Mouse (Mus musculus) MN1 (cell line): ENCODE results near the gene Atoh7.
A peak's percentile ranks its signal among the peaks of the same experiment; 100 is the strongest.

Experiments used
- DNase-seq: peaks from one replicate; pipeline ENCODE4 v3.0.0-alpha.2; 2016; ENCODE audit warnings: low spot score

Gene Atoh7

DNA sequence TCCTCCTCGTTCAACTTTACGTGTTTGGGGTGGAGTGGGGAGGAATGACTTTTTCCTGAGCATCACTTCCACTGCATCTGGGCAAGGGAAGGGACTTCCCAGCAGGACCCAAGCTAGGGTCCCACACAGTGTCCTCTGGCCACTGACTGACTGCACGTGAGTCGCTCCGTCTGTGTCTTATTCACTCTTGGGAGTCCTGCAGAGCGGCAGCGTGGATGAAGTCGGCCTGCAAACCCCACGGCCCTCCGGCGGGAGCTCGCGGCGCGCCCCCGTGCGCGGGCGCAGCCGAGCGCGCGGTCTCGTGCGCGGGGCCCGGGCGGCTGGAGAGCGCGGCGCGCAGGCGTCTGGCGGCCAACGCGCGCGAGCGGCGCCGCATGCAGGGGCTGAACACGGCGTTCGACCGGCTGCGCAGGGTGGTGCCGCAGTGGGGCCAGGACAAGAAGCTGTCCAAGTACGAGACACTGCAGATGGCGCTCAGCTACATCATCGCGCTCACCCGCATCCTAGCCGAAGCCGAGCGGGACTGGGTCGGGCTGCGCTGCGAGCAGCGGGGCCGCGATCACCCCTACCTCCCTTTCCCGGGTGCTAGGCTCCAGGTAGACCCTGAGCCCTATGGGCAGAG is 601 bp downstream of the Atoh7 start:
- DNase-seq = no peak

DNA sequence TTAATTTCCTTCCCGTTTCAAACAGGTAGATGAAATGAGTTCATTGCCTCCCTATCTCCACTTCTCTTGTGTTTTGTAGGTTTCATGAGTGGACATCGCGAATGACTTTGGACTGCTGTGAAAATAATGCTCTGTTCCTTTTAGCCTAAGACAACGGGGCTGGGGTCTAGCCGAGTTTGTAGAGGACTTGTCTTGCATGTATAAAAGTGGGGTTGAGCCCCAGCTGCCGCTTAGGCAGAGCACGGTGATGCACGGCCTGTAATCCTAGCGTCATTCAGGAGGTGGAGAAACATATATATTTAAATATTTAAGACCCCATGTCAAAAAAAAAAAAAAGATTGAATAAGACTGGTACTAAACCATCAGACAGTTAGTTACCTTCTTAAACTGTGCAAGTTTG is 1.2 kb downstream of the Atoh7 start:
- no peak for DNase-seq

DNA sequence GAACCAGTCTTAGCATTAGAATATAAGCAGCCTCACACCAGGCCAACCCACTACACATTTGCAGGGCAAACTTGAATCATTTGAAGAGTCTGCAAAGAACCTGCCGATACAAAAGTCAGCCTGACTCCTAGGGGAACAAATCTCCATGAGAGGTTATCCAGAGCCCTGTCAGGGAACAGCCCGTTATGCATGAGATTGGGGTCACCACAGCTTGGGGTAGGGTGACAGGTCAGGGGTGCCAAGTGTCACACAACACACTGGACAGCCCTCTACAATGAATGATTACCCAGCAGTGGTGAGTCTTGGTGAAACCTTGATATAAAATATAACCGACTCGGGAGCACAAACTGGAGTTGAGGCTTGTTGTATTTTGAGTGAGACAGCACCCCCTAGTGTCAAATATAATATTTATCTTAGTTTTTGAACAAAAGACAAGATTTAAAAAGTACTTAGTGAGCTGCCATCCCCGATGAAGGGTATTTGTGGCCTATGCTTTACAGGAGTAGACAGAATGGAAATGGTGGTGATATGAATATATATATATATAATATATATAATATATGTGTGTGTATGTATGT is 13.7 kb downstream of the Atoh7 start:
- DNase-seq = peak; percentile 62

DNA sequence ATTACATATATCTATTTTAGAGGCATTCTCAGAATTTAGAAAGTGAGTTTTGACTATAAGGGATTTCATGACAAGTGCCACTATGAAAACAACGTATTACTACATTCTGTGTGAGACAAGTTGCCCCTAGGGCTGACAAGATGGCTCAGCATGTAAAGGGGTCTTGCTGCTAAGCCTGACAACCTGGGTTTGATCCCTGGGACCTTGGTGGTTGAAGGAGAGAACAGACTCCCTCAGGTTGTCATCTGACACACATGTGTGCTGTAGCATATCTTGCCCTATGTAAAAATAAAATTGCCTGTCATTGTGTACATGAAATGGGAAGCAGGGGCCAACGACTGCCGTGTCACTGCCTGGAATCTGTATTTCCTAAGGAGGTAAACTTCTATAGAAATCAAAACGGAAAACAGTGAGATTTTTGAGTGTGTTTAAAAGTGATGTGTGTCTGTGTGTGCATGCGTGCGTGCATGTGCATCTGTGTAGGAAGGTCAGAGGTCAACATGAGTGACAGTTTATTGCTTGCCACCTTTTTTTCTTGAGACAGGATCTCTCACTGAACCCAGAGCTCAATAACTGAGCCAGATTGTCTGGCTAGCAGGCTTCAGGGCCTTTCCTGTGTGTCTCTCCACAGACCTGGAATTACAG is 14.4 kb downstream of the Atoh7 start:
- no peak for DNase-seq

DNA sequence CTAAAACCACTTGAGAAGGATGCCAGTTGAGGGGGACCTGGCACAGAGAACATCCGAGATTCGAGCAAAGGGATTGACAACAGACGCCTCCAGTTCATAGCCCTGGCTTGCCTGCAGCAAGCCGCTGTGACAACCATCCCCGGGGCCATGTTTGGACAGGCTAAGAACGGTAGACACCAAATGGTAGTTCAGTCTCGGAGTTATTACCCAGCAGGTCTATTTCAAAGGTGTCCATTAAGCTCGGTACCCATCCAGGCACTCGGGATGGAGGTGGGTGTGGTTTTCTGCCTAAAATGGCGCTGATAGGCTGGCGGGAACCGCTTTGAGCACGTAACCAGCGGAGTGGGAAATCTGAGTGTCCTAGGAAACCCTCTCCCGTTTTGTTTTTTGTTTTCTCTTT is 16.4 kb downstream of the Atoh7 start:
- no peak for DNase-seq

DNA sequence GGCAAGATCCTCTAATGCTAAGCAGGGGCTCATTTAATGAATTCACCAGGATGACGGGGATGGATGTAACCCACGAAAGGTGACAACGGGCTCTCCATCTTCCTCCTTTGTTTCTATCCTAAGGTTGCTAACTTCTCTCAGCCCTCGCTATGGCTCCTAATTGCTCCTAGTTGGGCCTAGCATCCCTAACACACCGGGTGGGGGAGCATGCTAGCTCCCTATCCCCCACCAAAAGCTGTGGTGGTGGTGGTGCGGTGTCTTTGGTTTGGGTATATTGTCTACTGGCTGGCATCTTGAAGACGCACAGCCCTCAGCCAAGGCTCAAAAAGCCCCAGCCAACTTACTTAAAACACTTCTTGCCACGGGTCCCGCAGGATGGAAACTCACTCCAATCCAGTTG is 16.9 kb downstream of the Atoh7 start:
- no peak for DNase-seq

DNA sequence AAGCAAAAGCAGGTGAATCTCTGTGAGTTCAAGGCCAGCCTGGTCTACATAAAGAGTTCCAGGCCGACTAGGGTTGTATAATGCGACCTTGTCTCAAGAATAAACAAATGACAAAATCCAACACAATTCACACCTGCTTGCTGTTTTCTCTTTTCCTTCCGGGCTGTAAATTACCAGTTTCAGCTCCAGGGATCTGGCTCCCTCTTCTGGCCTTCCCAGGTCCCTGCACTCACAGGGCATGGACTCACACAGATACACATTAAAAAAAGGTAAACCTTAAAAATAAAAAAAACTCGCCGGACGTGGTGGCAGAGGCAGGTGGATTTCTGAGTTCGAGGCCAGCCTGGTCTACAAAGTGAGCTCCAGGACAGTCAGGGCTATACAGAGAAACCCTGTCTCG is 18.1 kb downstream of the Atoh7 start:
- DNase-seq = no peak

DNA sequence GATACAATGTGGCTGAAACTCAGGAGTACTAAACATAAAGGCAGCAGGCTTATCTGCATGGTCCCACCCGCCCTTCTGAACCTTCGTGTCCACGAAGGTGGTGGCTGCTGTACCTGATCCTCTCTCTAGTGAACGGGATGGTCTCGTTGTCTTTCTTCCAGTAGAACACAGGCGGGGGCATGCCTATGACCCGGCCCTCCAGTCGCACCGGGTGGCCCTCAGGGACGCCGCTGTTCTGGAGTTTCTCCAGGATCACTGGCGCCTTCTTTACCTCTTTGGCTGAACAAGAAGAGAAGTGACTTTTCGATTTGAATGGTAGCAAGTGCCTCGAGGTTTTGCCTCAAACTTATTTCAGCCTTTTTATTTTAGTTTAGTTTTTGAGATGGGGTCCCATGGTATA is 20.5 kb downstream of the Atoh7 start:
- no peak for DNase-seq

DNA sequence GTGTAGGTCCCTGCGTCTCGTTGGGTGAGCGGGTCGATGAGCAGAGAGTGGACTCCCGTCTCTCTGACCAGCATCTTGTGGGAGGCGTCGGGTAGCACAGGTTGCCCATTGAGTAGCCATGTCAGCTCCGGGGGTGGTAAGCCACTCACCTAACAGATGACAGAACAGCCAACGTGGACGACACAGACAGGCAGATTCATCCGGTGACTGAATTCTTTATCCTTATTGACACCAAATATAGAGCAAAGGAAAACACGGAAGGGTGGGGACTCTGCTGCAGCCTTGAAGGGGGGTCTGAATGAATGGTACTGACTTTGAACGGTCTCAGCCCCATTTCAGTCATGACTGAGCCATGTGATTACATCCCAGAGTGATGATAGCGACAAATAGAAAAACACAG is 22.5 kb downstream of the Atoh7 start:
- no peak for DNase-seq

DNA sequence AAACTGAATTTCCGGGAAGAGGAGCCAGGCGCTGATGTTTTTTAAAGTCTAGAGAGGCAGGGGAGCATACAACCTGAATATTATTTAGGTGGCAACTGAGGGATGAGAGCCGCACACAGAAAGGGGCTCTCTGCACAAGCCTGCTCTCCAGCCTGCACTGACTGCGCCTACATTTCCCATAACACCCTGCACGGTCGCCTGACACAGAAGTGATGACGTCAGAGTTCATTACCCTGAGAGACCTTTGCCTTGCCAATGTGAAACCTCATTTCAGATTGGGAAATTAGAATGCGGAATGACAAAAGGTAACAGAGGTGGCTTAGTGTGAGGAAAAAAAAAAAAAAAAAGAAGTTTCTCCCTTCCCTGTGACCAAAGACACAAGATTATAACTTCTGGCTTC is 23.1 kb downstream of the Atoh7 start:
- no peak for DNase-seq

DNA sequence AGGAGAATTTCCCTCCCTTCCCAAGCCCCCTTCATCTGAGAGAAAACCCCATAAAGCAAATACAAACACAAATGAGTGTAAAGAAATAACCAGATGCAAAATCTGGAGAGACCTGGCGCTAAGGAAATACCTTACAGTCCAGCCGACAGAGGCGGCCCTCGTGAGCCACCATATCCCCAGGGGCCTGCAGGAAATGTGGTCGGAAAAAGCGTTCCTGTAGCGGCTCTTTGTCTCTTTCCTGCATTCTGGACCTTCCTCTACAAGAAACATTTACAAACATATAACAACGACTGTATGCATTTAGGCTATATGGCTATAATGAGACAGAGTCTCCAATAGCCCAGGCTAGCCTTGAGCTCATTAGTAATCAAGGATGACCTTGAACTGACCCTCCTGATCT is 23.7 kb downstream of the Atoh7 start:
- no peak for DNase-seq

DNA sequence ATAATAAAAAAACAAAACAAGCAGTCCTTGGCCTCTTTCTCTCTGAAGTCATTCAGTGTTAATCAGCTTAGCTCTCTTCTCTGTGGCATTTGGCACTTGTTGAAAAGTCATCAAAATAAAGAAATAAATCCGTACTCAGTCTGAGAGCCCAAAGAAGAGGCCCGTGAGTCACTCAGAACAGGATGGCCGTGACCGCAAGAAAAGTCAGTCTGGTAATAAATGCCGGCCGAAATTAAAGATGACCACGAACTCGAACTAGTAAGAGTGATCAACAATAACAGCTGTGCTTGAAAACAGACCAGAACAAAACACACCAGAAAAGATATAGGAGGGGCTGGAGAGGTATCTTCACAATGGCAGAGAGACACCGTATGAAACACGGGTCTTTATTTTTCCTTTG is 24.6 kb downstream of the Atoh7 start:
- no peak for DNase-seq

DNA sequence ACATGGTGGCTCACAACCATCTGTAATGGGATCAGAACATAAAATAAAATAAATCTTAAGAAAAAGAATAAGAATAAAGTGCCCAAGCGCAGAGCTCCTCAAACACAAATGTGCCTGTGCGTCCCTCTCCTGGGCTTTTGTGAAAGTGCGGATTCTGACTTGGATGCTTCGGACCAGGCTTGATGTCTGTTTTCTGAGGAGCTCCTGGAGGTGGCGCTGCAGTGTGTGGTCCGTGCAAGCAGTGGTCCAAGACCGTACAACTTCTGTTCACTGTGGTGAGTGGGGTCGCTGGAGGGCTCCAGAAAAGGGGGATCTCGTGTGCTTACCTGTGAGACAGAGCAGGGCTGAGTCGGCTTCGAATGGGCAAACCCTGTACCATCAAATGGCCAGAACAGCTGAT is 25.9 kb downstream of the Atoh7 start:
- DNase-seq = no peak

DNA sequence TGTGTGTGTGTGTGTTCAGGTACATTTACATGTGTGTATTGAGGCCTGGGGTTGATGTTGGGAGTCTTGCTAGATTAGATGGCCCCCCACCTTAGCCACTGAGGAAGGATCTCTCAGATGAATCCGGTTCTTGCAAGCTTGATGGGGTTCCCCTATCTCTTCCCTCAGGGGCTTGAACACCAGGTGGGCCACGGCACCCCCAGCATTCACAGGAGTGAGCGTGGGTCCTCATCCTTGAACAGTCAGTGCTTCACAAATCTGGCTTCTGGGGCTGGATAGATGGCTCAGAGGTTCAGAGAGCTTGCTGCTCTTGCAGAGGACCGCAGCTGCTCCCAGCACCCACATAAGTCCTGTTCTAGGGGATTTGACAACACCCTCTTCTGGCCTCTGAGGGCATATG is 26.7 kb downstream of the Atoh7 start:
- DNase-seq = no peak

DNA sequence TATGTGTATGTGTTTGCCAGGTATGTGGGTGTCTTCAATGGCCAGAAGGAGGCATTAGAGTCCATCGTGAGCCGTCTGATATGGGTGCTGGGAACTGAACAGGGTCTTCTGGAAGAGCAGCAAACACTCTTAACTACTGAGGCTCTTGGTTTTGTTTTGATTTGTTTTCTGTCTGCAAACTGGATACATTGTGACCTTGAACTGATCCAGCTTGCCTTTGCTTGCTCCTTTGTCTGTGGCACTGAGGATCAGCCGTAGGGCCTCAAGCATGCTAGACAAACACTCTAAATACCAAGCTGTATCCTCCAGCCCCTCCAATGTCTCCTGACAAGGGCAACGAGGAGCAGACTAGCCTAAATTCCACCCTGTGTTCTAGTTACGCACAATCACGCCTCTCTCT is 27.7 kb downstream of the Atoh7 start:
- no peak for DNase-seq

DNA sequence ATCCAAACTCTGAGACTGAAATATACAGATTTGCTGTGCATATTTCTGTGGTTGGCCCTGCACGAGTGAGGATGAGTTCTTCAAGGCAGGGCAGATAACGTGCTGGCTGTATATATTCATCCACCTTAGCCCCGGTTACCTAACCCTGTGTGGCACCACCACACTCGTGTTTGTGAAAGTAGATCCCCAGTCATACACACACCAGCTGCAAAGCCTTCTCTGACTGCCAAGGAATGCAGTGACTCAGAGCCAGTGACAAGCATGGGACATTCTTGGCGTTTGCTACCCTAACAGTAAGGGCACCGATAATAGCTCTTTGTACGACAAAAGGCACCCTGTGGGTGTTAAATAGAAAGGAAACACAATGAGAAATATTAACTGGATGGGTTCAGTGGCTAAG is 28.8 kb downstream of the Atoh7 start:
- no peak for DNase-seq

DNA sequence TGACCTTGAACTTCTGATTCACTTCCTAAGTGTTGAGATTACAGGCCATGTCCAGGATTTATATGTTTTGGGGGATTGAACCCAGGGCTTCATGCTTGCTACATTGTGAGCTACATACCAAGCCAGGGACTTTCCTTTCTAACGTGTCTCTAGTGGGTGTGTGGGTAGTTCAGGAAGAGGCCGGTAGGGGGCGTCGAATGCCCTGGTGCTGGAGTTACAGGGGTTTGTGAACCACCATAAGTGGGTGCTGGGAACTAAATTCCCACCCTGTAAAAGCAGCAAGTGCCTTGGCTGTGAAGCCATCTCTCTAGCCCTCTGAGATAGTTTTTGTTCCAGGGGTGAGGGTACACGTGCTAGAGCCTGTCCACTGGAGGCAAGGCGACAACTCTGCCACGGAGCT is 31.0 kb downstream of the Atoh7 start:
- DNase-seq = no peak

DNA sequence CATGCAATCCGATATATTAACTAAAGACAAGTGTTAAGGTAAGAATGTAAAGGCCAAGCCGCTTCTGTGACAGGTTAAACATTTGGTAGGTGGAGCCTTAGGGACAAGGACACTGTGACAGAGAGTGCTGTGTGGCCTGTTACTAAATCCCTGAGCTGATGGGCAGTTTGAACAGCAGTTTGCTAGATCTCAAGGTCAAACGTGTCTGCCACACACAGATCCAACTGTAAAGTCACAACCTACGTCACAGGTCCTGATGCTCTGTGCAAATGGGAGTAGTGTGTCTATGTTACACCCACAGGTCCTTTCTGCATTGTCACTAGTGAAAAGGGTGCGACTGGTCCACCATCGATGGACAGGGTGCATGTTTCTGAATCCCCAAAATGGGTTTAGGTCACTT is 32.9 kb downstream of the Atoh7 start:
- DNase-seq = no peak

DNA sequence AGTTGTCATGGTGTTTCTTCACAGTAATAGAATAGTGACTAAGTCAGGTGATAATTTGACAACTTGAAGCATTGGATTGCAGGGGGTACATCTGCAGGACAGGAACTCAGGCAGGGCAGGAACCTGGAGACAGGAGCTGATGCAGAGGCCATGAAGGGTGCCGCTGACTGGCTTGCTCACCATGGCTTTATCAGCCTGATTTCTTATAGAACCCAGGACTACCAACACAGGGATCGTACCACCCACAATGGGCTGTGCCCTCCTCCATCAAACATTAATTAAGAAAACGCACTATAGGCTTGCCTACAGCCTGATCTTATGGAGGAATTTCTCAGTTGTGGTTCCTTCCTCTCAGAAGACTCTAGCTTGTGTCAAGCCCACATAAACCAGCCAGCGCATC is 33.9 kb downstream of the Atoh7 start:
- no peak for DNase-seq

DNA sequence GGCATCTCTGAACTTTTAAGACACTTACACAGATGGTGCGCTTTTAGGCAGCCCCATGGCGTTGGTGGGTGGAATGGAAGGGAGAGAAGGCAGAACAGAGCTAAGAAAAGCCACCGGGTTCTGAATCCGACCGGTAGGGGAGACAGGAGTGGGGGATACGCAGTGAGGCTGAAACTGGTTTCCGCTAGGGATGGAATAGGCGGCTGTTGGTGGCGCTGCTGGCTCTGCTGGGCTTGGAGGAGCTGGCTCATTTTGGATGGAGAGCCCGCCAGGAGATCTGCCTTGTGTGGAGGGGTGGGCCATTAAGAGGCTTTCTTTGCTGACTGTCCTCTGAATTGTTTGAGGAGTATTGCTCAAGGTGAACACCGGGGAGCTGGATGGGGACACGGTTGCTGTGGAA is 36.2 kb downstream of the Atoh7 start:
- DNase-seq = no peak

DNA sequence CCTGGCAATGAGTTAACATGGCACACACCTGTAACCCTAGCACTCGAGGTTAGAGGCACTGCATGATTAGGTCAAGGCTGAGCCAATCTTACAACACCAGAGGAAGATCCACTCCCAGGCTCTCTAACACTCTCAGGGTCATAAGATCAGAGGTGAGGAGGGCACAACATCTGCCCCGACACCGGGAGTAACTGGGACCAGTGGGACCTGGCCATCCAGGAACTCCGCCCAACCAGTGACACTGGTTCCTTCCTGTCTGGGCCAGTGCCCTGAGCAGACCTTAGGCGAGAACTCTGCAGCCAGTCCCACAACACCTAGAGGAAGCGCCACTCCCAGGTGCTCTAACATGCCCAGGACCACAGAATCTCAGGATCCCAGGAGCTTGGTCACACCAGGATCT is 37.0 kb downstream of the Atoh7 start:
- no peak for DNase-seq

DNA sequence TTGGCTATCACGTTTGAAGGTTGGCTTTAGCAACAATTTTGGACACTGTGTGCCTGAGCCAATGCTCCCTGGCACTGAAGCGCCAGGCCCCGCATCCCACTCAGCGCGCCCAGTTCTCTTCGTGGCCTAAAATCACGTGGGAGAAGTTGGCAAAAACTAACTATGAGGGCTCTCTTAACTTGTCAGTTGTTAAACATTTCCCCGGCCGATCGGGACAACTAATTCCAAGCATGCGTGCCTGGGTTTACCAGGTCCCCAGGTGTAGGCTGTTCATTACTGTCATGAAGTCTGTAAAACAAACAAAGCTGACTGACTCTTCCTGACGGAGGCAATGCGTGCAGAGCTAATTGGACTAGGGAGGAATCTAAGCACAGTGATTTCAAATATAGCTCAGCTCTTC is 43.2 kb downstream of the Atoh7 start:
- no peak for DNase-seq
